Mouse (Mus musculus) ES-CJ7 (cell line): ENCODE measurements around the gene Agps.
"Not testable (repeated sequence)": the region's sequence is repeated elsewhere in the genome, so short reads cannot be mapped to it uniquely, and the experiment has no call there.

ENCODE experiments used
- DNase-seq: peaks from one replicate; pipeline ENCODE4 v3.0.0; 2011; ENCODE audit warnings: low read depth, low spot score

Gene Agps

GRCm38 (mm10) chr2:75929786-75930444, 97.9 kb downstream of the Agps start:
- DNase-seq: no peak

- no peak for DNase-seq
Observed at GRCm38 (mm10) chr2:75930941-75931340, 99.0 kb downstream of the Agps start.

- DNase-seq: no peak
Observed at GRCm38 (mm10) chr2:75933541-75933940, 101.6 kb downstream of the Agps start.

- not testable (repeated sequence) for DNase-seq
Observed at GRCm38 (mm10) chr2:75936685-75937084, 104.7 kb downstream of the Agps start.

- not testable (repeated sequence) for DNase-seq
Observed at GRCm38 (mm10) chr2:75937520-75938116, 105.6 kb downstream of the Agps start.

- DNase-seq: peak; percentile 67
Observed at GRCm38 (mm10) chr2:75938117-75939063, 106.4 kb downstream of the Agps start, which contains the start of gene Ttc30b. Ttc30b (minus strand) TSS chr2:75938585.

GRCm38 (mm10) chr2:75950685-75951084, 118.7 kb downstream of the Agps start:
- DNase-seq: no peak

- DNase-seq: no peak
Observed at GRCm38 (mm10) chr2:75953320-75953719, 121.3 kb downstream of the Agps start.

- DNase-seq: no peak
Observed at GRCm38 (mm10) chr2:75955709-75956108, 123.7 kb downstream of the Agps start.

- DNase-seq: peak; percentile 30
Observed at GRCm38 (mm10) chr2:75959183-75959849, 127.3 kb downstream of the Agps start.

GRCm38 (mm10) chr2:75959850-75960365, 127.9 kb downstream of the Agps start:
- peak; percentile 52 for DNase-seq

- DNase-seq: peak; percentile 93
Observed at GRCm38 (mm10) chr2:75960366-75961330, 128.7 kb downstream of the Agps start.

- DNase-seq: no peak
Observed at GRCm38 (mm10) chr2:75963211-75963840, 131.3 kb downstream of the Agps start.

GRCm38 (mm10) chr2:75964051-75964450, 132.1 kb downstream of the Agps start:
- no peak for DNase-seq

GRCm38 (mm10) chr2:75964512-75964911, 132.5 kb downstream of the Agps start:
- peak; percentile 77 for DNase-seq

GRCm38 (mm10) chr2:75964972-75965371, 133.0 kb downstream of the Agps start:
- peak; percentile 80 for DNase-seq

GRCm38 (mm10) chr2:75974131-75974530, 142.2 kb downstream of the Agps start:
- DNase-seq: no peak

- not testable (repeated sequence) for DNase-seq
Observed at GRCm38 (mm10) chr2:75976070-75976469, 144.1 kb downstream of the Agps start.

- peak; percentile 82 for DNase-seq
Observed at GRCm38 (mm10) chr2:75977752-75978368, 145.9 kb downstream of the Agps start, which contains the start of gene Ttc30a2. Ttc30a2 (minus strand) TSS chr2:75978170.
